Mouse (Mus musculus) forebrain, postnatal 0 days (tissue): ENCODE results near the gene Tm9sf3. TPM values are rescaled to one million over a fixed set of nuclear protein-coding genes. Genes with fewer than 3 reads are reported as not detected.

Experiments used
- ATAC-seq: fragments of 200-750 bp; cut with Nextera tagmentation; 2 replicates; pipeline ENCODE4 v1.8.0; 2017; ENCODE audit warnings: mild to moderate bottlenecking, moderate library complexity
- DNase-seq: peaks from one replicate; pipeline ENCODE4 v3.0.0-alpha.2; 2015
- H3K27ac ChIP-seq: fragments of 300-500 bp; sonication (generic); 2 replicates; pipeline ENCODE4 v1.5.1; 2014; ENCODE audit warnings: low read depth, mild to moderate bottlenecking, antibody characterized with exemption, low read length, moderate library complexity, mixed read lengths
- H3K27me3 ChIP-seq: fragments of 300-500 bp; sonication (generic); 2 replicates; pipeline ENCODE4 v1.6.1; 2014; ENCODE audit warnings: mild to moderate bottlenecking, low read length, mixed read lengths; ENCODE audit not compliant: insufficient read depth
- H3K36me3 ChIP-seq: fragments of 300-500 bp; sonication (generic); 2 replicates; pipeline ENCODE4 v1.6.1; 2014; ENCODE audit warnings: mild to moderate bottlenecking, moderate library complexity; ENCODE audit not compliant: insufficient read depth
- H3K4me1 ChIP-seq: fragments of 300-500 bp; sonication (generic); 2 replicates; pipeline ENCODE4 v1.6.1; 2014; ENCODE audit warnings: antibody characterized with exemption; ENCODE audit not compliant: insufficient read depth
- H3K4me2 ChIP-seq: fragments of 300-500 bp; sonication (generic); 2 replicates; pipeline ENCODE4 v1.6.1; 2014; ENCODE audit warnings: low read depth, mild to moderate bottlenecking, moderate library complexity
- H3K4me3 ChIP-seq: fragments of 300-500 bp; sonication (generic); 2 replicates; pipeline ENCODE4 v1.5.1; 2014; ENCODE audit warnings: low read depth, low read length, mixed read lengths
- H3K9ac ChIP-seq: fragments of 300-500 bp; sonication (generic); 2 replicates; pipeline ENCODE4 v1.6.1; 2014; ENCODE audit warnings: mild to moderate bottlenecking
- H3K9me3 ChIP-seq: fragments of 300-500 bp; sonication (generic); 2 replicates; pipeline ENCODE4 v1.6.1; 2016; ENCODE audit warnings: low read length
- CTCF ChIP-seq: sonication (generic); IDR thresholded peaks from 2 replicates; pipeline ENCODE4 v1.5.1; 2016; ENCODE audit warnings: antibody characterized with exemption, control low read depth, low read depth
- WGBS: fragments of 180-500 bp; shearing (Covaris S2); extraction: QIAGEN DNeasy Blood & Tissue Kit; methylation state at CpG from one replicate; pipeline ENCODE4 v1.1.7; 2014; 5-methylcytosine and 5-hydroxymethylcytosine counted together
- polyA plus RNA-seq: library from polyadenylated mRNA; unstranded; fragments of >200 nt; fragmentation: Nextera tagmentation; extraction: Ambion mirVana; gene quantifications from 2 replicates; pipeline ENCODE4 v1.2.1, GENCODE M21; 2015
- total RNA-seq: library from RNA; depleted of rRNA; stranded (reverse); fragments of >200 nt; gene quantifications from 2 replicates; pipeline ENCODE4 v1.2.3, GENCODE M21; 2014

Tm9sf3 gene
- total and polyA plus RNA-seq, 2 experiments from 2014 or later = 66.3 to 159 TPM

GRCm38 (mm10) chr19:41299446-41299845 is 35.6 kb upstream of the Tm9sf3 start:
- no peak overlapping the region for H3K4me2 ChIP-seq
- H3K27ac ChIP-seq = no peak overlapping the region
- TF ChIP-seq CTCF = no peak
- H3K36me3 ChIP-seq = no peaks in the 10 kb centered on the region
- no peaks in the 10 kb centered on the region for H3K9me3 ChIP-seq
- no peak overlapping the region for H3K9ac ChIP-seq
- no peaks in the 10 kb centered on the region for H3K4me1 ChIP-seq
- ATAC-seq = peak; percentile 74
- peak; percentile 25 for DNase-seq
- 64% methylated on average over 8 of the region's 8 CpGs for WGBS
- no peak overlapping the region for H3K4me3 ChIP-seq
- H3K27me3 ChIP-seq = no peaks in the 10 kb centered on the region

GRCm38 (mm10) chr19:41290952-41291619 is 27.3 kb upstream of the Tm9sf3 start:
- ATAC-seq = no peak
- Histone ChIP-seq H3K9ac (no peak overlapping the region), H3K4me3 (no peak overlapping the region), H3K27ac (no peak overlapping the region), H3K9me3 (no peaks in the 10 kb centered on the region), H3K36me3 (no peaks in the 10 kb centered on the region), H3K4me1 (no peaks in the 10 kb centered on the region), H3K4me2 (no peak overlapping the region), H3K27me3 (no peaks in the 10 kb centered on the region)
- peak; percentile 65 for TF ChIP-seq CTCF
- WGBS = 70% methylated on average over 5 of the region's 5 CpGs
- no peak for DNase-seq

- Histone ChIP-seq H3K4me3 (no peak overlapping the region), H3K36me3 (no peaks in the 10 kb centered on the region), H3K9ac (no peak overlapping the region), H3K4me2 (no peak overlapping the region), H3K27me3 (no peaks in the 10 kb centered on the region; the same call in 1 of the 2 replicates), H3K27ac (no peak overlapping the region), H3K4me1 (no peaks in the 10 kb centered on the region), H3K9me3 (no peaks in the 10 kb centered on the region)
- ATAC-seq (no peak), DNase-seq (no peak)
- TF ChIP-seq CTCF = no peak
- 70% methylated on average over 6 of the region's 6 CpGs for WGBS
These were observed 24.8 kb upstream of the Tm9sf3 start for GRCm38 (mm10) chr19:41288568-41288967.

- Histone ChIP-seq H3K27me3 (no peaks in the 10 kb centered on the region; the same call in 1 of the 2 replicates), H3K4me3 (no peak overlapping the region), H3K36me3 (no peaks in the 10 kb centered on the region), H3K27ac (no peak overlapping the region), H3K9me3 (no peaks in the 10 kb centered on the region), H3K9ac (no peak overlapping the region), H3K4me1 (no peaks in the 10 kb centered on the region), H3K4me2 (no peak overlapping the region)
- no peak for ATAC-seq
- no peak for TF ChIP-seq CTCF
- 84% methylated on average over 7 of the region's 7 CpGs for WGBS
- no peak for DNase-seq
These were observed 23.4 kb upstream of the Tm9sf3 start for GRCm38 (mm10) chr19:41287224-41287623.

GRCm38 (mm10) chr19:41284515-41284914 is 20.7 kb upstream of the Tm9sf3 start:
- ATAC-seq (no peak), DNase-seq (no peak)
- H3K9ac ChIP-seq = no peak overlapping the region
- no peak overlapping the region for H3K4me2 ChIP-seq
- H3K27me3 ChIP-seq = no peaks in the 10 kb centered on the region; the same call in 1 of the 2 replicates
- H3K4me1 ChIP-seq = no peaks in the 10 kb centered on the region
- 57% methylated on average over 6 of the region's 6 CpGs for WGBS
- no peak overlapping the region for H3K4me3 ChIP-seq
- TF ChIP-seq CTCF = no peak
- no peaks in the 10 kb centered on the region for H3K36me3 ChIP-seq
- H3K9me3 ChIP-seq = no peaks in the 10 kb centered on the region
- H3K27ac ChIP-seq = no peak overlapping the region

- Histone ChIP-seq H3K9ac (no peak overlapping the region), H3K36me3 (no peaks in the 10 kb centered on the region), H3K27ac (no peak overlapping the region), H3K27me3 (no peaks in the 10 kb centered on the region; the same call in 1 of the 2 replicates), H3K4me2 (no peak overlapping the region), H3K4me3 (no peak overlapping the region), H3K9me3 (no peaks in the 10 kb centered on the region), H3K4me1 (no peaks in the 10 kb centered on the region)
- no peak for ATAC-seq
- DNase-seq = no peak
- no peak for TF ChIP-seq CTCF
- WGBS = 85% methylated on average over 5 of the region's 5 CpGs
These were observed 18.9 kb upstream of the Tm9sf3 start for GRCm38 (mm10) chr19:41282718-41283117.

GRCm38 (mm10) chr19:41282216-41282615 is 18.4 kb upstream of the Tm9sf3 start:
- Histone ChIP-seq H3K4me1 (no peaks in the 10 kb centered on the region), H3K27ac (no peak overlapping the region), H3K4me3 (no peak overlapping the region), H3K9me3 (no peaks in the 10 kb centered on the region), H3K36me3 (no peaks in the 10 kb centered on the region), H3K9ac (no peak overlapping the region), H3K27me3 (no peaks in the 10 kb centered on the region; the same call in 1 of the 2 replicates), H3K4me2 (no peak overlapping the region)
- ATAC-seq = no peak
- 87% methylated on average over 4 of the region's 4 CpGs for WGBS
- no peak for DNase-seq
- TF ChIP-seq CTCF = no peak
